Mouse (Mus musculus) neutrophil, adult 65 days (primary cell): ENCODE data around the gene Ifi209. TPM values are rescaled to one million over a fixed set of nuclear protein-coding genes. Genes with fewer than 3 reads are reported as not detected.

Experiments
- total RNA-seq: library from RNA; stranded (reverse); gene quantifications from 2 replicates; pipeline ENCODE4 v1.2.4, GENCODE M21; 2023

Gene Ifi209
- 17.1 and 24.6 TPM in 2 replicates for total RNA-seq

DNA sequence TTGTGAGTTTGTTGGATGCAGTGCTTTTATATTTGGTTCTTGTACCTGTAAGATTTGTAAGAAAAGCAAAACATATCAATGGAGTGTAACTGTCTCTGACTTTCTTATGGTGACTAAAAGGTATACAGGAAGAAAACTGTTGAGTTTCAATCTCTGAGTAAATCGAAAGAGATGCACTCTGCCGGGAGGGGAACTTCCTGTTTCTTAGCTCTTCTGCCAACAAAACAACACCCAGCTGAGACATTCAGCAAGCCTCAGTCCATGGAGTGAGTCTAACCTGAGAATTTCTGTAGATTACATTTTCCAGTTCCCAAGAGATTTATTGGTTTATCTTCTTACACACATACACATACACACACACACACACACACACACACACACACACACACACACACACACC, at the start of gene Ifi209:
Gene Ifi209 (plus strand): TSS at position 296 of the 400 bp plus-strand sequence.

DNA sequence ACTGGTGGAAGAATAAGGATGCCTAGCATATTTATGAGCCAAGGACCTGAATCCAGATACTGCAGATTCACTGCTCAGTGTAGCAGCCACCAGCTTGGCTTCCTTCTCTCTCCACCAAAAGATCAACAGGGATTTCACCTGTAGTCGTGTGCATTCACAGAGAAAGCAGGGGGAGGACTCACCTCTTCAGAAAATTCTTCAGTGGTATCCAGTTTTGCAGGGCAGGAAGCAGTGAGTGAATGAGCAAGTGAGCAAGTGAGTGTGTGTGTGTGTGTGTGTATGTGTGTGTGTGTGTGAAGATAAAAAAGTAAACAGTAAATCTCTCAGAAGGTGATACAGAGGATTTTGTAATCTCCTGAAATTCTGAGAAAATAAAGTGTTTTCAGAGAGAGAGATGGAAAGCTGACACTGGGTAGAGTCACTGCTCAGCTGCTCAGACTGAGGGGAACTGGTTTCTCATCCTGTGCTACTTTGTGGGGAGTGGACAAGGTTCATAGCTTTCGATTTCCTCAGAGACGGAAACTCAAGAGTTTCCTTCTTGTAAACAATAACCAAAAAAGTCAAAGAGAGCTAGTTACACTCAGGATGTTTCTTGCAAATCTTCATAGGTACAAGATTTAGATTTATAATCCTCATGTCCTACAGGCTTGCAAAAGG, 31.8 kb upstream of the Ifi209 start, which contains the start of gene Ifi213:
Gene Ifi213 (minus strand): TSS at position 437 of the 657 bp plus-strand sequence.

DNA sequence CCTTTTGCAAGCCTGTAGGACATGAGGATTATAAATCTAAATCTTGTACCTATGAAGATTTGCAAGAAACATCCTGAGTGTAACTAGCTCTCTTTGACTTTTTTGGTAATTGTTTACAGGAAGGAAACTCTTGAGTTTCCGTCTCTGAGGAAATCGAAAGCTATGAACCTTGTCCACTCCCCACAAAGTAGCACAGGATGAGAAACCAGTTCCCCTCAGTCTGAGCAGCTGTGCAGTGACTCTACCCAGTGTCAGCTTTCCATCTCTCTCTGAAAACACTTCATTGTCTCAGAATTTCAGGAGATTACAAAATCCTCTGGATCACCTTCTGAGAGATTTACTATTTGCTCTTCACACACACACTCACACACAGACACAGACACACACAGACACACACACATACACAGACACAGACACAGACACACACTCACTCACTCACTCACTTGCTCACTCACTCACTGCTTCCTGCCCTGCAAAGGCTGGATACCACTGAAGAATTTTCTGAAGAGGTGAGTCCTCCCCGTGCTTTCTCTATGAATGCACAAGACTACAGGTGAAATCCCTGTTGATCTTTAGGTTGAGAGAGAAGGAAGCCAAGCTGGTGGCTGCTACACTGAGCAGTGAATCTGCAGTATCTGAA, 42.9 kb downstream of the Ifi209 start, which contains the start of gene Ifi208:
Gene Ifi208 (plus strand): TSS at position 218 of the 640 bp plus-strand sequence.

Other genes starting within 250 kb of the Ifi209 start
- 0.66 and 3.1 TPM in 2 replicates for gene Ifi206, start 139.9 kb upstream of the Ifi209 start, total RNA-seq
- 0.16 TPM in 1 of 2 replicates, not detected in the other for gene Ifi214, start 95.0 kb upstream of the Ifi209 start, total RNA-seq
- 2.6 and 5.1 TPM in 2 replicates for gene Ifi213, start 31.6 kb upstream of the Ifi209 start, total RNA-seq
- 0.60 and 1.0 TPM in 2 replicates for gene Ifi208, start 42.8 kb downstream of the Ifi209 start, total RNA-seq
- 7.8 and 20.1 TPM in 2 replicates for gene Ifi207, start 110.8 kb downstream of the Ifi209 start, total RNA-seq
- 17.8 and 32.9 TPM in 2 replicates for gene Ifi204, start 136.0 kb downstream of the Ifi209 start, total RNA-seq